ENCODE assay signal across 12 mouse cellular contexts in genomic region chr10:9174997-9175396, GRCm38 (mm10).
A peak's percentile ranks its signal among the peaks of the same experiment; 100 is the strongest.
DNase-seq lines count a peak whose midpoint lies in the region; ATAC-seq and TF ChIP-seq lines count a peak whose summit lies in the region.
"Had no signal": no experiment of that assay in that cellular context is flagged by ENCODE, and none has a peak within 500 bp of the region (broad histone marks: within the 10 kb centered on the region; RNA-seq: fewer than 3 reads in every experiment).

No protein-coding gene starts in this region.

- H3K4me1 ChIP-seq in liver, embryonic 14.5 days (replicated peaks; ENCODE audit: control insufficient read depth in 2 of 2, insufficient read depth in 2 of 2, low read length in 1 of 2), result no peaks in the 10 kb centered on the region
- H3K4me1 ChIP-seq in liver, embryonic 11.5 days (replicated peaks; ENCODE audit: control insufficient read depth, insufficient read depth, low read length), result no peaks in the 10 kb centered on the region
- H3K4me1 ChIP-seq in midbrain, postnatal 0 days (ENCODE audit: insufficient read depth, low read length), result no peaks in the 10 kb centered on the region
- H3K4me1 ChIP-seq: megakaryocyte, embryonic 14.5 days had no signal

- no peaks in the 10 kb centered on the region for H3K36me3 ChIP-seq in liver, embryonic 14.5 days (replicated peaks; ENCODE audit: control insufficient read depth, insufficient read depth, low read depth)
- H3K36me3 ChIP-seq in liver, embryonic 11.5 days (ENCODE audit: control insufficient read depth, insufficient read depth, low read length), result no peaks in the 10 kb centered on the region
- H3K36me3 ChIP-seq in midbrain, postnatal 0 days (ENCODE audit: insufficient read depth, low read length), result no peaks in the 10 kb centered on the region
- H3K36me3 ChIP-seq: G1E had no signal

- no peak overlapping the region for H3K27ac ChIP-seq in gastrocnemius, adult 2 months
- no peak overlapping the region for H3K27ac ChIP-seq in liver, embryonic 14.5 days
- no peak overlapping the region for H3K27ac ChIP-seq in liver, embryonic 11.5 days (ENCODE audit: low read depth, low read length)
- H3K27ac ChIP-seq in midbrain, postnatal 0 days (ENCODE audit: low read depth, low read length), result no peak overlapping the region

- intact Hi-C loops in gastrocnemius, adult 2 months (cut with DNase I), result loop anchor here (10.0 kb wide), 1 partner anchor 500 kb away; the partner anchor contains the start of gene Samd5

- ATAC-seq in liver, embryonic 14.5 days (ENCODE audit: insufficient read depth), result no peak
- ATAC-seq in liver, embryonic 11.5 days (replicated peaks; ENCODE audit: low FRiP score), result no peak
- no peak for ATAC-seq in midbrain, postnatal 0 days (ENCODE audit: low FRiP score)
- ATAC-seq: forebrain, embryonic 14.5 days had no signal

- 32% methylated on average over 3 of the region's 3 CpGs for WGBS in liver, embryonic 14.5 days (ENCODE audit: insufficient replicate concordance)
- WGBS in liver, embryonic 11.5 days, result 55% methylated on average over 3 of the region's 3 CpGs
- 68% methylated on average over 3 of the region's 3 CpGs for WGBS in midbrain, postnatal 0 days

- TF ChIP-seq CTCF in gastrocnemius, adult 2 months (IDR thresholded peaks at IDR 0.05), result peak; percentile 24; the same call in 1 of the 2 replicates
- TF ChIP-seq CTCF in liver, embryonic 14.5 days (IDR thresholded peaks at IDR 0.05; ENCODE audit: low read depth), result peak; percentile 34
- peak; percentile 61 for TF ChIP-seq CTCF in midbrain, postnatal 0 days (IDR thresholded peaks at IDR 0.05)

- no peaks in the 10 kb centered on the region for H3K27me3 ChIP-seq in liver, embryonic 14.5 days (ENCODE audit: control insufficient read depth, insufficient read depth, low read length)
- no peaks in the 10 kb centered on the region for H3K27me3 ChIP-seq in liver, embryonic 11.5 days (replicated peaks; ENCODE audit: control insufficient read depth, insufficient read depth, low read length)
- H3K27me3 ChIP-seq in midbrain, postnatal 0 days (ENCODE audit: insufficient read depth, low read length), result no peaks in the 10 kb centered on the region
- H3K27me3 ChIP-seq: megakaryocyte, embryonic 14.5 days had no signal

- no peak overlapping the region for H3K4me2 ChIP-seq in liver, embryonic 14.5 days (ENCODE audit: low read depth)
- H3K4me2 ChIP-seq in liver, embryonic 11.5 days, result no peak overlapping the region
- H3K4me2 ChIP-seq in midbrain, postnatal 0 days (ENCODE audit: low read depth, low read length, poor library complexity, severe bottlenecking), result no peak overlapping the region

- no peak for DNase-seq in gastrocnemius, adult 2 months
- no peak for DNase-seq in gastrocnemius, adult 8-10 months (ENCODE audit: low spot score in 2 of 2)
- DNase-seq in liver, embryonic 14.5 days (ENCODE audit: low read depth in 3 of 3, low spot score in 3 of 3), result no peak
- no peak for DNase-seq in liver, embryonic 11.5 days (ENCODE audit: low spot score)
- DNase-seq in embryo, embryonic 11 days, result peak; percentile 47
- no peak for DNase-seq in midbrain, postnatal 0 days (ENCODE audit: low spot score)
- DNase-seq in gastrocnemius, postnatal 10 days, result no peak
- no peak for DNase-seq in urinary bladder, postnatal 14 days (ENCODE audit: low spot score)
- DNase-seq: thymus, postnatal 25 days had no signal

- H3K9ac ChIP-seq in liver, embryonic 14.5 days (replicated peaks), result no peak overlapping the region
- H3K9ac ChIP-seq in liver, embryonic 11.5 days (ENCODE audit: low read depth, low read length), result no peak overlapping the region
- no peak overlapping the region for H3K9ac ChIP-seq in midbrain, postnatal 0 days (replicated peaks; ENCODE audit: low read length, poor library complexity, severe bottlenecking)

- H3K4me3 ChIP-seq in gastrocnemius, adult 2 months, result no peak overlapping the region
- H3K4me3 ChIP-seq in liver, embryonic 14.5 days (ENCODE audit: insufficient read depth in 1 of 2, low read depth in 2 of 2, low read length in 2 of 2), result no peak overlapping the region
- no peak overlapping the region for H3K4me3 ChIP-seq in liver, embryonic 11.5 days (ENCODE audit: low read depth, low read length)
- no peak overlapping the region for H3K4me3 ChIP-seq in midbrain, postnatal 0 days (ENCODE audit: low read depth, low read length)
- H3K4me3 ChIP-seq: megakaryocyte, embryonic 14.5 days had no signal

- TF ChIP-seq EP300 in liver, embryonic 14.5 days (IDR thresholded peaks at IDR 0.05; ENCODE audit: low read depth), result no peak

- no peaks in the 10 kb centered on the region for H3K9me3 ChIP-seq in liver, embryonic 14.5 days (ENCODE audit: control insufficient read depth, low read length)
- H3K9me3 ChIP-seq in liver, embryonic 11.5 days (ENCODE audit: control insufficient read depth, low read length), result no peaks in the 10 kb centered on the region
- no peaks in the 10 kb centered on the region for H3K9me3 ChIP-seq in midbrain, postnatal 0 days (ENCODE audit: low read length)
- H3K9me3 ChIP-seq: megakaryocyte, embryonic 14.5 days had no signal
